Mouse (Mus musculus) neural tube, embryonic 14.5 days (tissue): Measurements from ENCODE around the gene Slc23a4. TPM values are rescaled to one million over a fixed set of nuclear protein-coding genes. Genes with fewer than 3 reads are reported as not detected.

Source experiments
- ATAC-seq: fragments of 200-750 bp; cut with Nextera tagmentation; 2 replicates; pipeline ENCODE4 v1.8.0; 2017; ENCODE audit warnings: low read depth, mild to moderate bottlenecking, moderate TSS enrichment, moderate library complexity
- H3K27ac ChIP-seq: fragments of 300-500 bp; sonication (generic); 2 replicates; pipeline ENCODE4 v1.5.1; 2014; ENCODE audit warnings: low read depth, mild to moderate bottlenecking, control low read depth, low read length, moderate library complexity, mixed read lengths
- H3K27me3 ChIP-seq: fragments of 300-500 bp; sonication (generic); 2 replicates; pipeline ENCODE4 v1.6.1; 2014; ENCODE audit warnings: low read length; ENCODE audit not compliant: control insufficient read depth, insufficient read depth
- H3K36me3 ChIP-seq: fragments of 300-500 bp; sonication (generic); 2 replicates; pipeline ENCODE4 v1.6.1; 2014; ENCODE audit warnings: low read length, mixed read lengths; ENCODE audit not compliant: control insufficient read depth, insufficient read depth
- H3K4me1 ChIP-seq: fragments of 300-500 bp; sonication (generic); 2 replicates; pipeline ENCODE4 v1.6.1; 2014; ENCODE audit warnings: low read length; ENCODE audit not compliant: control insufficient read depth, insufficient read depth
- H3K4me2 ChIP-seq: fragments of 300-500 bp; sonication (generic); 2 replicates; pipeline ENCODE4 v1.6.1; 2014; ENCODE audit warnings: mild to moderate bottlenecking, low read depth, low read length, control low read depth
- H3K4me3 ChIP-seq: fragments of 300-500 bp; sonication (generic); 2 replicates; pipeline ENCODE4 v1.5.1; 2014; ENCODE audit warnings: low read depth, low read length, control low read depth, mixed read lengths
- H3K9ac ChIP-seq: fragments of 300-500 bp; sonication (generic); replicated peaks from 2 replicates; pipeline ENCODE4 v1.6.1; 2014; ENCODE audit warnings: low read depth, mild to moderate bottlenecking, control low read depth, low read length, mixed read lengths
- H3K9me3 ChIP-seq: fragments of 300-500 bp; sonication (generic); 2 replicates; pipeline ENCODE4 v1.6.1; 2016; ENCODE audit warnings: low read length; ENCODE audit not compliant: control insufficient read depth
- WGBS: fragments of 180-500 bp; shearing (Covaris S2); extraction: QIAGEN DNeasy Blood & Tissue Kit; methylation state at CpG from one replicate; pipeline ENCODE4 v1.1.7; 2014; 5-methylcytosine and 5-hydroxymethylcytosine counted together
- polyA plus RNA-seq: library from polyadenylated mRNA; unstranded; fragments of >200 nt; fragmentation: Nextera tagmentation; extraction: Ambion mirVana; gene quantifications from 2 replicates; pipeline ENCODE4 v1.2.1, GENCODE M21; 2014

Slc23a4 gene
- polyA plus RNA-seq, 1 experiment from 2014 or later = 1.1 TPM

DNA sequence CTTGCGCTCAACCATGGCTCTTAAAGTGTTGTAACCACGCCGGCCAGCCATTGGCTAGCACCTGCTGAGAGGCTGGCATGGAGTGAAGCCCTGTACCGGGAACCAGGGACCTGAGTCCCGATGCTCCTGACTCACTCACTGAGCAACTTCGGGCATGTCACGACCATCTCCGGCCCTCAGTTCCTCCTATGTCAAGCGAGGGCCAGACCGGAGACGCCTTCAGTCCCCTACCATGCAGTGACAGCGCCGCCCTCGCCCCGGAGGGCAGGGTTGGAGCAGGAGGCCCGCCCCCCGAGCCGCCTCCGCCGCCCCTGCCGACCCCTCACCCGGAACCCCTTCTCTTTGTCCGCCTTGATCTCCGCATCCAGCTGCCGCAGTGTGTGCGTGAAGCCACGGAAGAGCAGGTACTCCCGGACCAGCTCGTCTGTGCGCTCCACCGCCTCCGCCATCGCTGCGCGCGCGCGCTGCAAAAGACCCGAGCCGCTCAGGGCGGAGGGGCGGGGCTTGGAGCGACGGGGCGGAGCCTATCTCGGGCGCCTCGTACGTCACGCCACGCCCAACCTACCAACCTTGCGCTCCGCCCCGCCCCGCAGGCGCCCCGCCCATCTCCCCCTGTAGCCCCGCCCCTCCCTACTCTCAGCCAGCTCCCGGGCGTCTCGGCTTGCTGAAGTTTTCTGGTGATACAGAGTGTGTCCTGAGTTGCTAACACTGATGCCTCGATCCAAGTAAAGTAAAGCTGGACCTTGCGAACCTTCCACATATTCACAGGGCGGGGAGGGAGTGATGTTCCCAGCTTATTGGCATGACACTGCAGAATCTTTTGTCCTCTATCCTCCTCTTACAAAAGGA lies 77.6 kb downstream of the Slc23a4 start, which contains the start of gene Wdr91:
Gene Wdr91, minus strand, starts transcription at position 506 of the 849 bp plus-strand sequence.
- H3K36me3 ChIP-seq = peaks cover 5% of the 10 kb centered on the region
- peak; percentile 91 for ATAC-seq
- H3K27ac ChIP-seq = peak within 1 kb of the TSS; percentile 86
- under 1% methylated on average over 57 of the region's 64 CpGs for WGBS
- no peaks in the 10 kb centered on the region for H3K27me3 ChIP-seq
- peak within 1 kb of the TSS; percentile 70 for H3K9ac ChIP-seq
- H3K4me3 ChIP-seq = peak within 1 kb of the TSS; percentile 72
- H3K4me2 ChIP-seq = peak within 1 kb of the TSS; percentile 75
- H3K4me1 ChIP-seq = peaks cover 8% of the 10 kb centered on the region
- no peaks in the 10 kb centered on the region for H3K9me3 ChIP-seq

GRCm38 (mm10) chr6:34909631-34910345 lies 78.4 kb downstream of the Slc23a4 start:
- Histone ChIP-seq H3K4me1 (peaks cover 8% of the 10 kb centered on the region), H3K27ac (peak overlapping the region; percentile 86), H3K9ac (peak overlapping the region; percentile 70), H3K27me3 (no peaks in the 10 kb centered on the region), H3K9me3 (no peaks in the 10 kb centered on the region), H3K4me2 (peak overlapping the region; percentile 75), H3K36me3 (peaks cover 10% of the 10 kb centered on the region), H3K4me3 (peak overlapping the region; percentile 72)
- WGBS = 42% methylated on average over 8 of the region's 8 CpGs
- no peak for ATAC-seq

DNA sequence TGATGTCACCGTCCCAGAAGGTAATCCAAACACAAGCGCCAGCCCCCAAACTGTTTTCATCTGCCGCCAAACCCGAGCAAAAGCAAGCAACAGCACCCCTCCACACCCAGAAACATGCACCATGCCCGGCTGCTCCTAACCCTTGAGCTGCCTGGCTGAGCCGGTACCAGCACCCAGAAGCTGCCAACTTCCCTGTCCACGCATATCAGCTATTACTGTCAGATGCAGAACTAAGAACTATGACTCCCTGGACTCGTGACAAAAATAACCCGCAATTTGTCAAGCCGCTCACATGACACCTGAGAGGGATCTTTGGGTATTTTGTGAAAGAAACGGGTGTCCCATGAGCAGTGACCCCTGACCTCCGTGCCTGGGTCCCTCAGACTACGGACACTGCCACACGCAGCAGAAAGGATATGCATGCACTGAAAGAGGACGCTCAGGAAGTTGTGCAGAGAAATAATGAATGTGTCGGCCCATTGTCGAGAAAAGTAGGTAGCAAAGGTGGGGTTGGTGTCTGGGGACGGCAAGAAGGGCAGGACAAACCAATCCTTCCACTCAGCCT lies 80.4 kb downstream of the Slc23a4 start:
- Histone ChIP-seq H3K4me2 (no peak overlapping the region), H3K4me3 (no peak overlapping the region), H3K27me3 (no peaks in the 10 kb centered on the region), H3K4me1 (peaks cover 8% of the 10 kb centered on the region), H3K36me3 (peaks cover 10% of the 10 kb centered on the region), H3K9ac (no peak overlapping the region), H3K27ac (no peak overlapping the region), H3K9me3 (no peaks in the 10 kb centered on the region)
- no peak for ATAC-seq
- 92% methylated on average over 18 of the region's 18 CpGs for WGBS

DNA sequence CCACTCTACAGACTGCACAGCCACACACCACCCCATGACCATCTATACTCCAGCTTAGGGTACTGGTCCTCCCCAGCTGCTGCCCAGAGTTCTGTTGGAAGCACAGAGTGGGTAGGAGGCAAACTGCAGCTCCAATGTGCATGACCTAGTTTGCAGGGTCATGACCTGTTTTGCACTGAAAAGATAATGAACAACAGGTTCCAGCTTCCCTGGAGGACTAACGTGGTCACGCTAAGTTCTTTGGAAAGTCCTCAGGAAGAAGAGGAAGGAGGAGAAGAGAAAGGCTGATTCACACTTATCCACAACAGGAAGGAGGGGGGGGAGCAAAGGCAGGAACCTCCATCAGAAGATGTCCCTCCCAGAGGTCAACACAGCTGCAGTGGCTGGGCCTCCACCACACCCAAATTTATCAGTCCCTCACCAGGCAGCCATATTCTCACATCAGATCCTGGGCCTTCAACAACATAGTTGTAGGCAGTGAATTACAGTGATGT lies 81.0 kb downstream of the Slc23a4 start:
- no peaks in the 10 kb centered on the region for H3K9me3 ChIP-seq
- H3K27me3 ChIP-seq = no peaks in the 10 kb centered on the region
- peaks cover 8% of the 10 kb centered on the region for H3K4me1 ChIP-seq
- ATAC-seq = no peak
- H3K36me3 ChIP-seq = peaks cover 10% of the 10 kb centered on the region
- WGBS = 76% methylated on average over 2 of the region's 2 CpGs
- H3K9ac ChIP-seq = no peak overlapping the region
- no peak overlapping the region for H3K4me2 ChIP-seq
- no peak overlapping the region for H3K4me3 ChIP-seq
- no peak overlapping the region for H3K27ac ChIP-seq

- 88% methylated on average over 4 of the region's 4 CpGs for WGBS
- Histone ChIP-seq H3K4me2 (no peak overlapping the region), H3K4me3 (no peak overlapping the region), H3K36me3 (peaks cover 10% of the 10 kb centered on the region), H3K9ac (no peak overlapping the region), H3K27ac (no peak overlapping the region), H3K4me1 (peaks cover 8% of the 10 kb centered on the region), H3K27me3 (no peaks in the 10 kb centered on the region), H3K9me3 (no peaks in the 10 kb centered on the region)
- ATAC-seq = no peak
Measured at GRCm38 (mm10) chr6:34906661-34907060, 81.5 kb downstream of the Slc23a4 start.

DNA sequence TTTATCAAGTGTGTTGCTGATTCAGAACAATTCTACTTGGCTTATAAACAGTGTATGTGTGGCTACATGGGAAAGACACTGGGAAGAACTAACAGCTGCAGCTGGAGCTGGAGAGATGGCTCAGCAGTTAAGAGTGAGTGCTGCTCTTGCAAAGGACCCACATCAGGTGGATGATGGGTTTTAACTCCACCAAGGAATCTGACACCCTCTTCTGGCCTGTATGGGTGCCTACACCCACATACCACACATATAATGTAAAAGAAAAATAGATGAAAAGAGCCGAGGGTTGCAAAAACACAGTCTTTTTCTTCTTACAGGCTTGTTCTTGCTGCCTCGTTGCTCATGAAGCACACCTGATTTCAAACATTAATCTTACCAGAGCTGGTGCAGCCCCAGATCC lies 82.1 kb downstream of the Slc23a4 start:
- peaks cover 8% of the 10 kb centered on the region for H3K4me1 ChIP-seq
- no peak for ATAC-seq
- no peaks in the 10 kb centered on the region for H3K27me3 ChIP-seq
- 88% methylated on average over 2 of the region's 2 CpGs for WGBS
- H3K4me3 ChIP-seq = no peak overlapping the region
- no peak overlapping the region for H3K9ac ChIP-seq
- no peak overlapping the region for H3K4me2 ChIP-seq
- H3K36me3 ChIP-seq = peaks cover 14% of the 10 kb centered on the region
- no peaks in the 10 kb centered on the region for H3K9me3 ChIP-seq
- no peak overlapping the region for H3K27ac ChIP-seq

GRCm38 (mm10) chr6:34904361-34904760 lies 83.8 kb downstream of the Slc23a4 start:
- no peak overlapping the region for H3K4me2 ChIP-seq
- no peak overlapping the region for H3K4me3 ChIP-seq
- peaks cover 15% of the 10 kb centered on the region for H3K36me3 ChIP-seq
- H3K9me3 ChIP-seq = no peaks in the 10 kb centered on the region
- peaks cover 2% of the 10 kb centered on the region; the same call in 1 of the 2 replicates for H3K4me1 ChIP-seq
- WGBS = 93% methylated on average over 6 of the region's 6 CpGs
- no peaks in the 10 kb centered on the region for H3K27me3 ChIP-seq
- ATAC-seq = no peak
- H3K27ac ChIP-seq = no peak overlapping the region
- H3K9ac ChIP-seq = no peak overlapping the region

- Histone ChIP-seq H3K27me3 (no peaks in the 10 kb centered on the region), H3K36me3 (peaks cover 15% of the 10 kb centered on the region), H3K4me2 (no peak overlapping the region), H3K4me3 (no peak overlapping the region), H3K27ac (no peak overlapping the region), H3K9me3 (no peaks in the 10 kb centered on the region), H3K9ac (no peak overlapping the region), H3K4me1 (no peaks in the 10 kb centered on the region)
- WGBS = 92% methylated on average over 10 of the region's 10 CpGs
- no peak for ATAC-seq
Measured at GRCm38 (mm10) chr6:34903851-34904250, 84.4 kb downstream of the Slc23a4 start.
